Mouse (Mus musculus): ENCODE results near the gene Card14. TPM values are rescaled to one million over a fixed set of nuclear protein-coding genes. Genes with fewer than 3 reads are reported as not detected.

Gene Card14
- polyA plus RNA-seq, 1 experiment from 2014 or later: 1.9 TPM

GRCm38 (mm10) chr11:119330592-119330991 lies 23.0 kb downstream of the Card14 start:
- WGBS: 49% methylated on average over 4 of the region's 4 CpGs
- Histone ChIP-seq H3K4me1 (replicated peaks; ENCODE audit: control insufficient read depth, insufficient read depth) (no peaks in the 10 kb centered on the region), H3K4me2 (replicated peaks; ENCODE audit: low read depth) (no peak overlapping the region), H3K9ac (ENCODE audit: low read length) (no peak overlapping the region), H3K36me3 (ENCODE audit: control insufficient read depth, insufficient read depth, low read length) (no peaks in the 10 kb centered on the region), H3K9me3 (ENCODE audit: control insufficient read depth, low read length) (no peaks in the 10 kb centered on the region), H3K27ac (replicated peaks) (no peak overlapping the region), H3K27me3 (ENCODE audit: control insufficient read depth, insufficient read depth, low read length) (no peaks in the 10 kb centered on the region), H3K4me3 (ENCODE audit: low read depth, low read length) (no peak overlapping the region)
- no peak for TF ChIP-seq EP300 (optimal IDR thresholded peaks at IDR 0.05)
- TF ChIP-seq CTCF (IDR thresholded peaks at IDR 0.05; ENCODE audit: low read depth): no peak
- DNase-seq (ENCODE audit: low spot score): no peak
- ATAC-seq (ENCODE audit: low FRiP score, low TSS enrichment): peak; percentile 85

GRCm38 (mm10) chr11:119331970-119332369 lies 24.4 kb downstream of the Card14 start:
- Histone ChIP-seq H3K4me1 (replicated peaks; ENCODE audit: control insufficient read depth, insufficient read depth) (no peaks in the 10 kb centered on the region), H3K27ac (replicated peaks) (no peak overlapping the region), H3K36me3 (ENCODE audit: control insufficient read depth, insufficient read depth, low read length) (no peaks in the 10 kb centered on the region), H3K9me3 (ENCODE audit: control insufficient read depth, low read length) (no peaks in the 10 kb centered on the region), H3K4me2 (replicated peaks; ENCODE audit: low read depth) (no peak overlapping the region), H3K27me3 (ENCODE audit: control insufficient read depth, insufficient read depth, low read length) (no peaks in the 10 kb centered on the region), H3K9ac (ENCODE audit: low read length) (no peak overlapping the region), H3K4me3 (ENCODE audit: low read depth, low read length) (no peak overlapping the region)
- peak; percentile 41 for DNase-seq (ENCODE audit: low spot score)
- TF ChIP-seq EP300 (optimal IDR thresholded peaks at IDR 0.05): no peak
- TF ChIP-seq CTCF (IDR thresholded peaks at IDR 0.05; ENCODE audit: low read depth): peak; percentile 46
- no peak for ATAC-seq (ENCODE audit: low FRiP score, low TSS enrichment)
- 24% methylated on average over 3 of the region's 3 CpGs for WGBS

GRCm38 (mm10) chr11:119338271-119339059 lies 30.9 kb downstream of the Card14 start:
- no peak overlapping the region for H3K27ac ChIP-seq (replicated peaks)
- no peaks in the 10 kb centered on the region for H3K9me3 ChIP-seq (ENCODE audit: control insufficient read depth, low read length)
- DNase-seq (ENCODE audit: low spot score) (no peak), ATAC-seq (ENCODE audit: low FRiP score, low TSS enrichment) (peak; percentile 17; the same call in 1 of the 2 replicates)
- no peak overlapping the region for H3K9ac ChIP-seq (ENCODE audit: low read length)
- no peak overlapping the region for H3K4me3 ChIP-seq (ENCODE audit: low read depth, low read length)
- H3K4me2 ChIP-seq (replicated peaks; ENCODE audit: low read depth): no peak overlapping the region
- H3K4me1 ChIP-seq (replicated peaks; ENCODE audit: control insufficient read depth, insufficient read depth): no peaks in the 10 kb centered on the region
- WGBS: 75% methylated on average over 10 of the region's 10 CpGs
- H3K36me3 ChIP-seq (ENCODE audit: control insufficient read depth, insufficient read depth, low read length): no peaks in the 10 kb centered on the region
- TF ChIP-seq EP300 (optimal IDR thresholded peaks at IDR 0.05) (no peak), CTCF (IDR thresholded peaks at IDR 0.05; ENCODE audit: low read depth) (no peak)
- no peaks in the 10 kb centered on the region for H3K27me3 ChIP-seq (ENCODE audit: control insufficient read depth, insufficient read depth, low read length)

- Histone ChIP-seq H3K27me3 (ENCODE audit: control insufficient read depth, insufficient read depth, low read length) (no peaks in the 10 kb centered on the region), H3K4me1 (replicated peaks; ENCODE audit: control insufficient read depth, insufficient read depth) (no peaks in the 10 kb centered on the region), H3K9ac (ENCODE audit: low read length) (no peak overlapping the region), H3K36me3 (ENCODE audit: control insufficient read depth, insufficient read depth, low read length) (no peaks in the 10 kb centered on the region), H3K9me3 (ENCODE audit: control insufficient read depth, low read length) (no peaks in the 10 kb centered on the region), H3K27ac (replicated peaks) (no peak overlapping the region), H3K4me2 (replicated peaks; ENCODE audit: low read depth) (no peak overlapping the region), H3K4me3 (ENCODE audit: low read depth, low read length) (no peak overlapping the region)
- no peak for DNase-seq (ENCODE audit: low spot score)
- no peak for ATAC-seq (ENCODE audit: low FRiP score, low TSS enrichment)
- TF ChIP-seq CTCF (IDR thresholded peaks at IDR 0.05; ENCODE audit: low read depth): no peak
- TF ChIP-seq EP300 (optimal IDR thresholded peaks at IDR 0.05): no peak
- WGBS: 42% methylated on average over 5 of the region's 5 CpGs
Observed at GRCm38 (mm10) chr11:119339179-119339578, 31.6 kb downstream of the Card14 start.

- ATAC-seq (ENCODE audit: low FRiP score, low TSS enrichment): peak; percentile 70
- H3K36me3 ChIP-seq (ENCODE audit: control insufficient read depth, insufficient read depth, low read length): no peaks in the 10 kb centered on the region
- TF ChIP-seq EP300 (optimal IDR thresholded peaks at IDR 0.05): no peak
- peak; percentile 96 for TF ChIP-seq CTCF (IDR thresholded peaks at IDR 0.05; ENCODE audit: low read depth)
- H3K9me3 ChIP-seq (ENCODE audit: control insufficient read depth, low read length): no peaks in the 10 kb centered on the region
- no peak overlapping the region for H3K9ac ChIP-seq (ENCODE audit: low read length)
- no peak overlapping the region for H3K27ac ChIP-seq (replicated peaks)
- DNase-seq (ENCODE audit: low spot score): peak; percentile 83
- H3K4me2 ChIP-seq (replicated peaks; ENCODE audit: low read depth): no peak overlapping the region
- no peaks in the 10 kb centered on the region for H3K27me3 ChIP-seq (ENCODE audit: control insufficient read depth, insufficient read depth, low read length)
- no peaks in the 10 kb centered on the region for H3K4me1 ChIP-seq (replicated peaks; ENCODE audit: control insufficient read depth, insufficient read depth)
- WGBS: 5% methylated on average over 5 of the region's 5 CpGs
- no peak overlapping the region for H3K4me3 ChIP-seq (ENCODE audit: low read depth, low read length)
Observed at GRCm38 (mm10) chr11:119339637-119340036, 32.1 kb downstream of the Card14 start.

- TF ChIP-seq CTCF (IDR thresholded peaks at IDR 0.05; ENCODE audit: low read depth): no peak
- no peak for TF ChIP-seq EP300 (optimal IDR thresholded peaks at IDR 0.05)
- Histone ChIP-seq H3K4me1 (replicated peaks; ENCODE audit: control insufficient read depth, insufficient read depth) (no peaks in the 10 kb centered on the region), H3K27me3 (ENCODE audit: control insufficient read depth, insufficient read depth, low read length) (no peaks in the 10 kb centered on the region), H3K27ac (replicated peaks) (no peak overlapping the region), H3K9me3 (ENCODE audit: control insufficient read depth, low read length) (no peaks in the 10 kb centered on the region), H3K9ac (ENCODE audit: low read length) (no peak overlapping the region), H3K36me3 (ENCODE audit: control insufficient read depth, insufficient read depth, low read length) (peaks cover 3% of the 10 kb centered on the region; the same call in 1 of the 2 replicates), H3K4me3 (ENCODE audit: low read depth, low read length) (no peak overlapping the region), H3K4me2 (replicated peaks; ENCODE audit: low read depth) (no peak overlapping the region)
- ATAC-seq (ENCODE audit: low FRiP score, low TSS enrichment) (no peak), DNase-seq (ENCODE audit: low spot score) (no peak)
- WGBS: 70% methylated on average over 8 of the region's 8 CpGs
Observed at GRCm38 (mm10) chr11:119344178-119344577, 36.6 kb downstream of the Card14 start.
